Mouse (Mus musculus): ENCODE results near the gene Nrap. TPM values are rescaled to one million over a fixed set of nuclear protein-coding genes. Genes with fewer than 3 reads are reported as not detected.
"Not testable (repeated sequence)": the region's sequence is repeated elsewhere in the genome, so short reads cannot be mapped to it uniquely, and the experiment has no call there.

The Nrap gene
- total RNA-seq, 2 experiments from 2014 or later: 293 to 350 TPM

- no peak for DNase-seq (ENCODE audit: low spot score in 2 of 2)
Observed at GRCm38 (mm10) chr19:56366168-56366567, 23.7 kb downstream of the Nrap start.

- DNase-seq (ENCODE audit: low spot score in 2 of 2): no peak
Observed at GRCm38 (mm10) chr19:56364563-56364962, 25.3 kb downstream of the Nrap start.

GRCm38 (mm10) chr19:56363721-56364460, 25.9 kb downstream of the Nrap start:
- no peak for DNase-seq (ENCODE audit: low spot score in 2 of 2)

GRCm38 (mm10) chr19:56358890-56359289, 30.9 kb downstream of the Nrap start:
- no peak for DNase-seq (ENCODE audit: low spot score in 2 of 2)

GRCm38 (mm10) chr19:56357374-56357708, 32.5 kb downstream of the Nrap start:
- DNase-seq (ENCODE audit: low spot score in 2 of 2): not testable (repeated sequence)

- peak; percentile 49 to 76 for DNase-seq (ENCODE audit: low spot score in 2 of 2)
Observed at GRCm38 (mm10) chr19:56356480-56357373, 33.1 kb downstream of the Nrap start.

- no peak for DNase-seq (ENCODE audit: low spot score in 2 of 2)
Observed at GRCm38 (mm10) chr19:56355201-56355600, 34.6 kb downstream of the Nrap start.

- DNase-seq (ENCODE audit: low spot score in 2 of 2): no peak
Observed at GRCm38 (mm10) chr19:56353689-56354088, 36.1 kb downstream of the Nrap start.

GRCm38 (mm10) chr19:56349295-56349694, 40.5 kb downstream of the Nrap start:
- DNase-seq (ENCODE audit: low spot score in 2 of 2): no peak

GRCm38 (mm10) chr19:56346750-56347149, 43.1 kb downstream of the Nrap start:
- DNase-seq (ENCODE audit: low spot score in 2 of 2): no peak

GRCm38 (mm10) chr19:56346016-56346415, 43.8 kb downstream of the Nrap start:
- DNase-seq (ENCODE audit: low spot score in 2 of 2): no peak

- no peak for DNase-seq (ENCODE audit: low spot score in 2 of 2)
Observed at GRCm38 (mm10) chr19:56343869-56344563, 45.8 kb downstream of the Nrap start.

GRCm38 (mm10) chr19:56342006-56342405, 47.8 kb downstream of the Nrap start:
- DNase-seq (ENCODE audit: low spot score in 2 of 2): peak in 1 of 2 experiments; percentile 57

GRCm38 (mm10) chr19:56336826-56337225, 53.0 kb downstream of the Nrap start:
- DNase-seq (ENCODE audit: low spot score in 2 of 2): no peak

GRCm38 (mm10) chr19:56336321-56336720, 53.5 kb downstream of the Nrap start:
- no peak for DNase-seq (ENCODE audit: low spot score in 2 of 2)

GRCm38 (mm10) chr19:56326243-56326855, 63.5 kb downstream of the Nrap start:
- DNase-seq (ENCODE audit: low spot score in 2 of 2): no peak

- DNase-seq (ENCODE audit: low spot score in 2 of 2): no peak
Observed at GRCm38 (mm10) chr19:56325676-56326075, 64.2 kb downstream of the Nrap start.

GRCm38 (mm10) chr19:56321303-56321920, 68.4 kb downstream of the Nrap start:
- peak in 1 of 2 experiments; percentile 40 for DNase-seq (ENCODE audit: low spot score in 2 of 2)

GRCm38 (mm10) chr19:56320186-56320860, 69.5 kb downstream of the Nrap start:
- DNase-seq (ENCODE audit: low spot score in 2 of 2): no peak

GRCm38 (mm10) chr19:56319629-56320028, 70.2 kb downstream of the Nrap start:
- no peak for DNase-seq (ENCODE audit: low spot score in 2 of 2)
